Mouse (Mus musculus) liver, adult 2 months (tissue): Measurements from ENCODE around the gene Phtf2.

Experiments
- CTCF ChIP-seq: fragments of 200-500 bp; IDR thresholded peaks from 2 replicates; pipeline ENCODE4 v1.5.1; 2011; ENCODE audit warnings: low read depth, low read length, control low read depth
- POLR2A ChIP-seq: fragments of 200-500 bp; IDR thresholded peaks from 2 replicates; pipeline ENCODE4 v1.6.1; 2011; ENCODE audit warnings: low read length, control low read depth; ENCODE audit not compliant: insufficient read depth; ENCODE audit errors: extremely low read depth

- TF ChIP-seq CTCF, result no peak
- TF ChIP-seq POLR2A, result no peak
Observed at GRCm38 (mm10) chr5:20930430-20930829, 48.5 kb upstream of the Phtf2 start.
